ENCODE assay signal across 26 mouse cellular contexts in the genomic region with DNA sequence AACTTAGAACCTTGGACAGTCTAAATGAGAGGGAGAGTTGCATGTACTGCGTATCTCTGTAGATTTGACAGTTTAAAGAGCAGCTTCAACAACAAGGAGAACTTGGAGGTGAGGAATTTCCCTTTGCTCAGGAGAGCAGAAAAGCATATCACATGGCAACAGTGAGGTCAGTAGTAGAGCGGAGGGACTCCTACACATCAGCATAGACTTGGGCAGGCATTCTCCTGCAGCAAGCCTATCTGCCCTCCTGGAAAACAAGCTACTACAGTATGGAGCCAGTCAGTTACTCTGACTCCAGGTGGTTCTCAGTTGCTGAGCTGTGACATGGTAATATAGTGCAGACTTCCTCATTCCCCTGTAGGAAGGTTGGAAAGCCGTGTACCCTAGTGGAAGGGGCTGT.
A peak's percentile ranks its signal among the peaks of the same experiment; 100 is the strongest.
DNase-seq lines count a peak whose midpoint lies in the region; ATAC-seq and TF ChIP-seq lines count a peak whose summit lies in the region.
"Had no signal": no experiment of that assay in that cellular context is flagged by ENCODE, and none has a peak within 500 bp of the region (broad histone marks: within the 10 kb centered on the region; RNA-seq: fewer than 3 reads in every experiment).

No protein-coding gene starts in this region.

- H3K4me3 ChIP-seq in kidney, embryonic 14.5 days (ENCODE audit: low read length): no peak overlapping the region
- H3K4me3 ChIP-seq in kidney, adult 2 months (ENCODE audit: insufficient read depth, low read depth, low read length): no peak overlapping the region
- H3K4me3 ChIP-seq in kidney, postnatal 0 days (replicated peaks; ENCODE audit: low read depth, low read length): no peak overlapping the region
- H3K4me3 ChIP-seq: embryonic facial prominence, embryonic 10.5 days; embryonic facial prominence, embryonic 13.5 days; erythroblast, embryonic 14.5 days; forebrain, embryonic 12.5 days; forebrain, embryonic 15.5 days; heart, embryonic 12.5 days had no signal

- TF ChIP-seq CTCF in kidney, adult 2 months (conservative IDR thresholded peaks at IDR 0.05; ENCODE audit: insufficient read depth, insufficient read length, low read depth, low read length): no peak
- TF ChIP-seq CTCF in kidney, postnatal 0 days (IDR thresholded peaks at IDR 0.05; ENCODE audit: low read depth): no peak

- no peak overlapping the region for H3K4me2 ChIP-seq in kidney, embryonic 14.5 days (replicated peaks; ENCODE audit: low read depth, low read length)
- no peak overlapping the region for H3K4me2 ChIP-seq in kidney, postnatal 0 days (ENCODE audit: low read length)
- H3K4me2 ChIP-seq: embryonic facial prominence, embryonic 13.5 days; forebrain, embryonic 12.5 days; forebrain, embryonic 15.5 days; heart, embryonic 12.5 days; hindbrain, embryonic 14.5 days had no signal

- H3K27ac ChIP-seq in kidney, embryonic 14.5 days (ENCODE audit: low read depth, low read length): 0 out of 2 replicates have a peak overlapping the region, but pooled peaks have one; percentile 6
- no peak overlapping the region for H3K27ac ChIP-seq in kidney, adult 2 months (ENCODE audit: insufficient read depth, low read depth, low read length)
- no peak overlapping the region for H3K27ac ChIP-seq in kidney, postnatal 0 days
- H3K27ac ChIP-seq: embryonic facial prominence, embryonic 10.5 days; embryonic facial prominence, embryonic 13.5 days; forebrain, embryonic 12.5 days; forebrain, embryonic 15.5 days; hindbrain, embryonic 14.5 days; hindbrain, postnatal 0 days had no signal

- no peaks in the 10 kb centered on the region for H3K27me3 ChIP-seq in kidney, embryonic 14.5 days (ENCODE audit: control insufficient read depth, insufficient read depth, low read length)
- H3K27me3 ChIP-seq in kidney, adult 2 months (replicated peaks; ENCODE audit: control insufficient read depth, insufficient read depth, low read length): no peaks in the 10 kb centered on the region
- H3K27me3 ChIP-seq in kidney, postnatal 0 days (ENCODE audit: insufficient read depth, low read length): no peaks in the 10 kb centered on the region
- H3K27me3 ChIP-seq: embryonic facial prominence, embryonic 13.5 days; forebrain, embryonic 12.5 days; forebrain, embryonic 15.5 days; heart, embryonic 12.5 days had no signal

- H3K4me1 ChIP-seq in kidney, embryonic 14.5 days (ENCODE audit: control insufficient read depth, insufficient read depth, low read length): 0 out of 2 replicates have a peak, but pooled peaks cover 7% of the 10 kb centered on the region
- H3K4me1 ChIP-seq in kidney, adult 2 months (ENCODE audit: control insufficient read depth, insufficient read depth, low read length): no peaks in the 10 kb centered on the region
- no peaks in the 10 kb centered on the region for H3K4me1 ChIP-seq in kidney, postnatal 0 days (replicated peaks; ENCODE audit: insufficient read depth, low read length)
- H3K4me1 ChIP-seq: embryonic facial prominence, embryonic 10.5 days; forebrain, embryonic 12.5 days; forebrain, embryonic 15.5 days had no signal

- peak; percentile 83; the same call in 1 of the 2 replicates for ATAC-seq in kidney, embryonic 14.5 days (ENCODE audit: low FRiP score, low TSS enrichment)
- ATAC-seq in kidney, postnatal 0 days (replicated peaks; ENCODE audit: low FRiP score, low read depth): no peak; the same call in 1 of the 2 replicates
- peak; percentile 22; the same call in 1 of the 2 replicates for ATAC-seq in megakaryocyte progenitor cell, adult 5-6 weeks (replicated peaks; ENCODE audit: poor library complexity)
- ATAC-seq: CD4-positive, CD25-positive, alpha-beta regulatory T cell, adult 4 months; forebrain, embryonic 15.5 days; hindbrain, postnatal 0 days had no signal

- H3K36me3 ChIP-seq in kidney, embryonic 14.5 days (ENCODE audit: control insufficient read depth, insufficient read depth, low read length): no peaks in the 10 kb centered on the region; the same call in 1 of the 2 replicates
- H3K36me3 ChIP-seq in kidney, adult 2 months (ENCODE audit: control insufficient read depth, insufficient read depth, low read length): no peaks in the 10 kb centered on the region
- no peaks in the 10 kb centered on the region for H3K36me3 ChIP-seq in kidney, postnatal 0 days (ENCODE audit: insufficient read depth, low read length)
- H3K36me3 ChIP-seq: forebrain, embryonic 12.5 days; forebrain, embryonic 15.5 days; heart, embryonic 12.5 days had no signal

- DNase-seq in kidney, adult 2 months: no peak
- peak; percentile 68 for DNase-seq in kidney, postnatal 0 days (ENCODE audit: low spot score)
- DNase-seq in kidney, postnatal 14 days: no peak
- no peak for DNase-seq in frontal cortex, postnatal 25 days (ENCODE audit: low spot score in 2 of 2)
- DNase-seq: adrenal gland, adult 2 months; adrenal gland, postnatal 14 days; cerebellum, adult 11 months; cerebellum, adult 2 months; cerebellum, adult 9-11 months; cerebellum, postnatal 25 days; gastrocnemius, postnatal 10 days; gastrocnemius, postnatal 36 days; heart, adult 11 months; heart, postnatal 14 days; heart, postnatal 4 days had no signal

- WGBS in kidney, embryonic 14.5 days: 40% methylated on average over 3 of the region's 3 CpGs
- 79% methylated on average over 3 of the region's 3 CpGs for WGBS in kidney, adult 2 months
- 37% methylated on average over 3 of the region's 3 CpGs for WGBS in kidney, postnatal 0 days

- TF ChIP-seq POLR2A in kidney, adult 2 months (IDR thresholded peaks at IDR 0.05; ENCODE audit: low read depth, low read length): no peak

- H3K9me3 ChIP-seq in kidney, embryonic 14.5 days (ENCODE audit: control insufficient read depth, low read length): no peaks in the 10 kb centered on the region
- H3K9me3 ChIP-seq in kidney, postnatal 0 days (replicated peaks; ENCODE audit: low read length): no peaks in the 10 kb centered on the region
- H3K9me3 ChIP-seq: embryonic facial prominence, embryonic 10.5 days; embryonic facial prominence, embryonic 13.5 days; forebrain, embryonic 12.5 days; forebrain, embryonic 15.5 days; heart, embryonic 12.5 days had no signal

- no peak overlapping the region for H3K9ac ChIP-seq in kidney, embryonic 14.5 days (ENCODE audit: low read depth, low read length)
- no peak overlapping the region for H3K9ac ChIP-seq in kidney, postnatal 0 days (ENCODE audit: low read depth, low read length)
- H3K9ac ChIP-seq: embryonic facial prominence, embryonic 13.5 days; forebrain, embryonic 12.5 days; forebrain, embryonic 15.5 days; heart, embryonic 12.5 days; hindbrain, embryonic 14.5 days had no signal
